Mouse (Mus musculus) heart, postnatal 14 days (tissue): Measurements from ENCODE around the gene Kctd13. TPM values are rescaled to one million over a fixed set of nuclear protein-coding genes. Genes with fewer than 3 reads are reported as not detected.
"Not testable (repeated sequence)": the region's sequence is repeated elsewhere in the genome, so short reads cannot be mapped to it uniquely, and the experiment has no call there.

Source experiments
- DNase-seq, 2 experiments: peaks; one replicate each; pipeline ENCODE4 v3.0.0; 2021 to 2022
- intact Hi-C: fragments of 180-260 bp; cut with DNase I; formaldehyde crosslinking; loops from one replicate; pipeline ENCODE4 v1.15.1; 2025
- long read RNA-seq, 2 experiments: library from polyadenylated mRNA; stranded (forward); transcript quantifications; one replicate each; pipeline ENCODE4 v2.0.0; 2021
- total RNA-seq, 2 experiments: library from RNA; stranded (reverse); gene quantifications; 2 replicates each; pipeline ENCODE4 v1.2.3; 2021

Kctd13 gene
- total RNA-seq: 1 to 10 TPM; 6.9 to 7.6 TPM
- long read RNA-seq, experiment 1, transcript Kctd13-201 (6 exons, 1,676 nt): major isoform, 21 of 21 reads
- long read RNA-seq, experiment 1, partial matches to known transcripts: 0 of 21 reads
- long read RNA-seq, experiment 1, other reads (novel, unspliced or antisense): 0 of 21 reads
- long read RNA-seq, experiment 2, transcript Kctd13-201 (6 exons, 1,676 nt): major isoform, 13 of 16 reads
- long read RNA-seq, experiment 2, partial matches to known transcripts: 1 of 16 reads
- long read RNA-seq, experiment 2, other reads (novel, unspliced or antisense): 2 of 16 reads

DNA sequence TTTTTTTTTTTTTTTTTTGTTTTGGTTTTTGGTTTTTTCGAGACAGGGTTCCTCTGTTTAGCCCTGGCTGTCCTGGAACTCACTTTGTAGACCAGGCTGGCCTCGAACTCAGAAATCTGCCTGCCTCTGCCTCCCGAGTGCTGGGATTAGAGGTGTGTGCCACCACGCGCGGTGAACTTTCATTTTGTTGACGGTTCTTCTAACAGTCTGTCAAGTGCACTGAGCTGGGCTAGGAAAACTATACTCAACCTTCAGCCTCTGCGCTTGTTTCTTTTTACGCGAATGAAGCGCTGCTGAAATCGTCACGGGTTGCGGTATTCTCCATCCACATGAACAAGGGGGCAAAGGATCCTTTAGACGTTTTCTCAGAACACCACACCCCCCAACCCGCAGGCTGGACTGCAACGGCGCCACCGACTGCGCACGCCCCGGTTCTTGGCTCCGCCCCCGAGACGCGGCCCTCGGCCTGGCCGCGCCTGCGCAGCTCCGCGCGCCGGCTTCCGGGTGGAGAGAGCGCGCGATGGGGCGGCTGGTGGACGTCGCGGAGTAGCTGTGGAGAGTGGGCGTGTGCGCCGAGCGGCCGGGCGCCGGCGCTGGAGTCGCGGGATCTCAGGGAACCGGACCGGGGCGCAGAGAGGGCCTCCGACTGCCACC lies at the start of gene Kctd13:
Kctd13 (plus strand) TSS at position 496 of the 654 bp plus-strand sequence.
- intact Hi-C loops: loop anchor here (10.0 kb wide), 1 partner anchor 256 kb away; no protein-coding TSS in a partner anchor
- DNase-seq: peak; percentile 97

DNA sequence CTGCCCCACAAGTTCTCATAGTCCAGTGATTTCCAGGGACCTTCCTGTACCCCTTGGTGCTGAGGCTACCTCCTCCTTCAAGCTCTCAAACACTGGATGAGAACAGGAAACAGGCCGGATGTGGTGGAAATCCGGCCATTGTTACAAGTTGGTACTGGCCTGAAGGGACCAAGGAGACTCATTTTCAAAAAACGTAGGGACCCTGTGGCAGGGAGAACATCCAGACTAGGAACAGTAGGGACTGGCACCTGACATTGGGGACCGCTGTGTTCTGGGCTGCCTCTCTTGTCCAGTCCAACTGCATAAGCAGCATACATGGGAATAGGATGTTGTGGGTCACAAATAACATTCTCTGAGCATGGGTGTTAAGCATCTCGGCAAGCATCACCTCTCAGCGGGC lies 47.6 kb upstream of the Kctd13 start:
- intact Hi-C loops: loop anchor here (2.0 kb wide), 1 partner anchor 16 kb away; no protein-coding TSS in a partner anchor
- DNase-seq: peak in 1 of 2 experiments; percentile 38

DNA sequence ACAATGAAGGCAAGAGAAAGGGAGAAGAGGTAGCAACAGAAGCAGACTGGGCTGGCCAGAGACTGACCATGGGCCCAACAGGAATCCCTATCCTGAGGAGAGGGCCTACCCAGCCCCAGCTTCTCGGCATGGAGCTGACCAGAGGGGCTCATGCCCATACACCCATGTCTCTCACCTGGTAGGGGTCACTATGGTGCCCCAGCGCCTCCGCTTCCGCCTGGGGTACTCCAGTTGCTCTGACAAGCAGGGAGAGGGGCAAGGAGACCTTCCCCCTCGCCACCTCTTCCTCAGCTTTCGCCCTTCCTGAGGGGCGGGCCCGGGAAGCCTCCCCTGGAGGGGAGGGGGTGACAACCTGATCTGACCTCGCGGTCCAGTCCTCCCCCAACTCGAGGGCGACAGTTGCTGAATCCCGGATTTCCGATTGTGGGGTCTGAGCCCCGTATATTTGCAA lies 44.9 kb upstream of the Kctd13 start:
- intact Hi-C loops: no loop called here
- DNase-seq: peak in 1 of 2 experiments; percentile 39

DNA sequence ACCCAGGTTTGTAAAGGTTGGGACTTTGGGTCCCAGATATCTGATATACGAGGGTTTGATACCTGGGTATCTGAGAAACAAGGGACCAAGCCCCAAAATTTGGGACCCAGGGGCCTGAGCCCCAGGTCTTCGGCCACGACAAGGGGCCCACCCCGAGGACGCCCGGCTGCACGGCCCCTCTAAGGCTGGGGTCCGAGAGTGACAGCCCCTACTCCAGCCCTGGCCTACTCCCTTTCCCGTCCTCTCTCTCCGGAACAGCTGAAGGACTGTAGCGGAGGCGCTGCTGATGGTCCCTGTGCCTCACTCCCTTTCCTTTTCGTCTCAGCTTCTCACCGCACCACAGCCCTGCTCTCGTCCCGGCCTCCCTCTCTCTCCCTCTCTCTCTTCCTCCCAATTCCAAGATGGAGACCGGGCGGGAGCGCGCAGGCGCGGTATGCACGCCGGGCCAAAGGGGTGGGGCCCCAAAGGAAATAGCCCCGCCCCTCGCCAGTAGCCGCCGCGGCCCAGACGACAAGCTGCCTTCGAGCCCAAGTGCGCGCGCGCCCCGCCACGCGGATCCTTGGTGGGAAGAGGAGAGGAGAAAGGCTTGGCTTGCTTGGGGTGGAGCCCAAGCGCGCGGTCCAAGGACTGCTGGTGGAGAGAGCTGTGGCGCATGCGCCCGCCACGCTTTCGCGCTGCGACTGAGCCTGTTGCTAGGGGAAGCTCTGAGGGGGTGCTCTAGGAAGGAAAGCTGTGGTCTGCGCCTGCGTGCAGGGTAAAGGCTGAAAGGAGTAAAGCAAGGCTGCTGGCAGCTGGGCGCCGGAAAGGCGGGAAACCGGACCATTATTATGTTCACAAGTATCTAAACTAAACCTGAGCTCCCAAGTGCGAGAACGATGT lies 44.2 kb upstream of the Kctd13 start, which contains the start of gene Taok2:
Taok2 (minus strand) TSS at position 418 of the 879 bp plus-strand sequence.
- peak; percentile 98 to 99 for DNase-seq
- intact Hi-C loops: no loop called here

DNA sequence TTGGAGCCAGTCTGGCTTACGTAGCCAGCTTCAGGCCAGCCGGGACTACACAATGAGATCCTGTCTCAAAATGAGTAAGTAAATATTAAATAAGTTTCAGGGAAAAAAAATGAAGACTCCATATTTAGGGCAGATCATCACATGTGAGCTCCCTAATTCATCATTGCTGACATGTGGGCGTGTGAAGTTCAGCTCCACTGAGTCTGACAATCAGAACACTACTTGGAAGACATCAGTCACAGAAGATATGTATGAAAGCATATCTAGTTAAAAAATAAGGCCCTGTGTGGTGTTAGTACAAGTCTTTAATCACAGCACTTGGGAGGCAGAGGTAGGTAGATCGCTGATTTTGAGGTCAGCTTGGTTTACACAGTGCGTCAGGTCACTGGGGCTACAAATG lies 41.4 kb upstream of the Kctd13 start:
- DNase-seq: no peak
- intact Hi-C loops: no loop called here

DNA sequence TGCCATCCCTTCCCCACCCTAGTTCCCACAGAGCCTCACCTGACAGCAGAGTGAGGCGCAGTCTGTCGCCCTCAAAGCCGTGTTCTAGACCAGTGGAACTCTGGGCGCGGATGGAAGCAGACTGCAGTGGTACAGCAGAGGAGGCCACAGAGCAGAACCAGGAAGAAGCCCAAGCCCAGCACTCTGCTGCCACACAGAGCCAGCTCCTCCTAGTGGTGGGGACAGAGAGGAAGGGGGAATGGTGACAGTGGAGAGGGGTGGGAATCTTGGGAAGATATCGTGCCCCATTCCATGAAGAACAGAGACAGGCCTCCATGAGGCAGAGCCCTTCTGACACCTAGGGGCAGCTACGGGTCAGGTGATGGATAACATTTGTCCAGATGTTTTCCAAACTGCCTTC lies 39.8 kb upstream of the Kctd13 start:
- intact Hi-C loops: no loop called here
- DNase-seq: no peak

DNA sequence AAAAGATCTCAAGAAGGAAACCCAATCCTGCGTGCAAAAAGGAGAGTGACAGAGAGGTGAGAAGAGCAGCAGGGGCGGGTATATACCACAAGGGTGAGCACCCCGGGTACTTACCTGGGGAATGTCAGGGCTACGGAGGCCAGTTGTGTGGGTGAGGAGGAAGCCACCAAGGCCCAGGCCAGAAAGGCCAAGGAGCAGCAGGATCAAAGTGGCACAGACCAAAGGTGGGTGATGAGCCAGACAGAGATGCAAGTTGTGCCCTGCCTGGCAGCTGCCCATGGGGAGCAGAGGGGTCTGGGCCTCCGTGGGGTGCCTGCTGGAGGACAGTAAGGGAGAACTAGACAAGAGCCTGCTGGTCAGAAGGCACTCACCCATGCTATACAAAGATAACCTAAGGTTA lies 31.8 kb upstream of the Kctd13 start:
- intact Hi-C loops: loop anchor here (5.0 kb wide), 2 partner anchors 35 kb away; partner anchors contain the start of genes Hirip3 and Ino80e
- no peak for DNase-seq

DNA sequence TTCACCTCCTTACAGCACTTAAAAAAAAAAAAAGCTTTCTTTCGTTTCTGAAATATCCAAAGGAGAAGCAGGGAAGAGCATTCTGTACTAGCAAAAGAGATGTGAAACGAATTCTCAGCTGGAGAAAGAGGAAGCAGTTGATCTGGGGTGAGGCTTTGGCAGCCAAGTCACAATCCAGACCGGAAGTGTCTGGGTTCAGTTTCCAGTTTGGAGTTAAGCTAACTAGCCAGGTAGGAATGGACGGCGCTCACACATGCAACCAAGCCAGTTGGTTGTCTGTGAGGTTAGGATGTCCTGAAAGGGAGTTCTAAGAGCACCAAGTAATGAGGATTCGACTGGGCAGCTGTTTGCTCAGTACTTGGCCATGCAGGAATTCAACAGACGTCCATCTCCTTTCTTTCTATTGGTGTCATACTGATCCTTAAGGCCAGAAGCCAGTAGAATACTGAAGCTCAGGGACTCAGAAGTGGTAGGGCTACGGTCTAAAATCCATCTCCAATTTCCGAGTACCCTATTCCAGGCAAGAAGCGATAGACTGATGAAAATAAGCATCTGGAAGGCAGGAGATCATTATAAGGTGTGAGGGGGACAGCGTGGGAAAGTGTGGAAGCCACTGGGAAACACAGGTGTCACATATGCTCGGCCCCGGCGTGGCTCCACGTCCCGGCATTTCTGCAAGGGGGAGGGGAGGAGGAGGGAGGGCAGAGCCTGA lies 31.1 kb upstream of the Kctd13 start:
- intact Hi-C loops: loop anchor here (5.0 kb wide), 2 partner anchors 35 kb away; partner anchors contain the start of genes Hirip3 and Ino80e
- DNase-seq: peak; percentile 31 to 34

DNA sequence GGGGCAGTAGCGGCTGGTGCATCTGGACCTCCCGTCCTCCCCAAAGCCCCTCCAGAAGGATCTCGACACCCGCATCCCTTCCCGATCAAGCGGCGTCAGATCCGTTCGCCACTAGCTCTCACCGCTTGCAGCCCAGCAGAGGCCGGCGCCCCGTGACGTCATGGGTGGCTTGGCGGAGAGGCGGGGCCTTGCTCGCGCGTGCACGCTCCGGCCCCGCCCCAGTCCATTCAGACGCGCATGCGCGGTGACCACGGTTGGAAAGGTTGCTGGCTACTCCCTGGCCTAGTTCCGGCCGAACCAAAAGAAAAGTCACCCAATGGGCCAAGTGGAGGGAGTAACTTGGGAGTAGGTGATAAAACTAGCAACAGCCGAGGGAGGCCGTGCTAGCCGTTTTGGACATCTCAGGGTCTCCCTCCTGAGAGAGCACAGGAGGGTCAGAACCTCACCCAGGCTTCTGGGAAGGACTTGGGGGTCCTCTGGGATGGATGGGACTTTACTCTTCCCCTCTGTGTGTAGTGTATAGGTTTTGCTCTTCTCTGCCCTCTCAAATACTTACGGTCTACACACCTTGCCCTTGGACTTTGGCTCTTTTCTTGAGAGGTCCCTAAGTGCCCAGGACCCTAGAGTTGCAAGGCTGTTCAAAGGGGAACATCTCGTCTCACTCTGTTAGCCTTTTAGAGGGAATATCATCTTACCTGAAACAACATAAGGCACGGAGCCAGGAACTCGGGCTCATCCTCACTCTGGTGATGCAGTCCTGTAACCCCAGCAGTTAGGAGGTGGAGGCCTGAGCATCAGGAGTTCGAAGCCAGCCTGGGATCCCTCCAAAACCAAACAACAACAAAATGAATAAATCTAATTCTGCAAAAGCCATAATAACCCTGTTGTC lies 30.3 kb upstream of the Kctd13 start:
- intact Hi-C loops: loop anchor here (5.0 kb wide), 2 partner anchors 34 to 36 kb away; partner anchors contain the start of genes Hirip3 and Ino80e

DNA sequence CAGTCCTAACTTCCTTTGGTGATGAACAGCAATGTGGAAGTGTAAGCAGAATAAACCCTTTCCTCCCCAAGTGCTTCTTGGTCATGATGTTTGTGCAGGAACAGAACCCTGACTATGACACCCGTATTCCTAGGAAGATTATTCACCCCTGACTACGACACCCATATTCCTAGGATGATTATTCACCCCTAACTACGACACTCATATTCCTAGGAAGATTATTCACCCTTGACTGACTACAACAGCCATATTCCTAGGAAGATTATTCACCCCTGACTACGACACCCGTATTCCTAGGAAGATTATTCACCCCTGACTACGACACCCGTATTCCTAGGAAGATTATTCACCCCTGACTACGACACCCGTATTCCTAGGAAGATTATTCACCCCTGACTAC lies 28.9 kb upstream of the Kctd13 start:
- not testable (repeated sequence) for DNase-seq
- intact Hi-C loops: loop anchor here (5.0 kb wide), 2 partner anchors 33 to 37 kb away; partner anchors contain the start of genes Hirip3 and Ino80e

More for the DNA sequence above, 30.3 kb upstream of the Kctd13 start:
- peak; percentile 99 to 100 for DNase-seq

DNA sequence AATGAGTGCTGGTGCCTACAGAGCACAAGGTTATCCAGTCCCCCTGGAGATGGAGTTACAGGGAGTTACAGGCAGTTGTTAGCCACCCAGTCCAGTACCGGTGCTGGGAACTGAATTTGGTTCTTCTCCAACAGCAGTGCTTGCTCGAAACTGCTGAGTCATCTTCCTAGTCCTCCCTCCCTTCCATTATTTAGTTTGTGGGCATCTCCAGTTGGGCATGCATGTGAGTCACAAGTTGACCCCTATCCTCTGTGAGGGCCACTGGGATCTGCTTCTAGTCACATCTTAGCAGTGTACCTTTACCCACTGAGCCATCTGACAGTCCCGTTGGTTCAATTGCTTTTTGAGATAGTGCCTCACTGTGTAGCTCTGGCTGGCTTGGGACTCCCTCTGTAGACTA lies 23.1 kb upstream of the Kctd13 start:
- DNase-seq: no peak
- intact Hi-C loops: no loop called here

DNA sequence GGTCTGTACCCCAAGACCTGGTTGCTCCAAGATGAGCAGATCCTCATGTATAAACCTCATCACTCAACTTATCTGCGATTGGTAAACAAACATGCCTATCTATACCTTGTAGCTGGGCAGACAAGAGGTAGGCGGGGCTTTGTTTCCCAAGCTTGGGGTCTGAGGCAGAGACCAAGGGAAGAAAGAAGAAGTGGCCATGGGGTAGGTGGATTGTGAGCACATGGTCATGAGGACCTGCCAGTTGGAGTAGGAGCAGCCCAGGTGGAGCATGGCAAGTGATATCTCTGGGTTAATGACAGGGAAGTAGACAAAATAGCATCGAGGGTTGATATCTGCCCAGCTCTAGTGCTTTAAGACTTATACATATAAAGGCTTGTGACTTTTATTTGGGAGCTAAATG lies 13.8 kb upstream of the Kctd13 start:
- no peak for DNase-seq
- intact Hi-C loops: no loop called here

DNA sequence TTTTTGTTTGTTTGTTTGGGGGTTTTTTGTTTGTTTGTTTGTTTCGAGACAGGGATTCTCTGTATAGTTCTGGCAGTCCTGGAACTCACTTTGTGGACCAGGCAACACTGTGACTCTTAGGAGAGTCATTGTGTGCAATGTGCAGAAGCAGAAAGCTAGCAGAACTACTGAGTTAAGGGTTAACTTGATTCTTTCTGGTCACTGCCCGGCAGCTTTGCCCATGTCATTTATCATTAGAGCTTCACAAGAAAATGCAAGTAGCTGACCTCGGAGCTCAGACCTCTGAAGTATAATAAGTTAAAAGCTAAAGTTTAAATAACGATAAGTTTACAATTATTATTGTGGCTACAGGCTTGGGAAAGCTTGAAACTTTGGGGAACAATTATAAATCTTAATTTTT lies 10.3 kb upstream of the Kctd13 start:
- intact Hi-C loops, DNase-seq: not testable (repeated sequence)

DNA sequence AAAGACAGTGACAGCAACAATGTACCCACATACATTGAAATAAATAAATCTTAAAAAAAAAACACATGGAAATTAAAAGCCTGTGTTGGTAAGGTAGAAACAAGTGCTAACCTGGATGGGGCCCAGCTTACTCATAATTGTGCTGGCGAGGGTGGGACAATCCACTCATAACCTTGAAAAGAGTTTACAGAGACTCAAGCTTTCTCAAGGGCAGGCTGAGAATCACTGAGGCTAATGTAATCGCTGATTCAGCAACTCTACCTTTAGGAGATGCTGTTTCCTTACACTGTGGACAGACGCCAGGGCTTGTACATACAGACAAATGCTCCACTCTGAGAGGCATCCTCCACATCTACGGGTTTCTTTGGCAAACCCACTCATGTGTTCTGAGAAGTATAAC lies 8.7 kb upstream of the Kctd13 start:
- DNase-seq: no peak
- intact Hi-C loops: loop anchor here (10.0 kb wide), 1 partner anchor 265 kb away; no protein-coding TSS in a partner anchor

DNA sequence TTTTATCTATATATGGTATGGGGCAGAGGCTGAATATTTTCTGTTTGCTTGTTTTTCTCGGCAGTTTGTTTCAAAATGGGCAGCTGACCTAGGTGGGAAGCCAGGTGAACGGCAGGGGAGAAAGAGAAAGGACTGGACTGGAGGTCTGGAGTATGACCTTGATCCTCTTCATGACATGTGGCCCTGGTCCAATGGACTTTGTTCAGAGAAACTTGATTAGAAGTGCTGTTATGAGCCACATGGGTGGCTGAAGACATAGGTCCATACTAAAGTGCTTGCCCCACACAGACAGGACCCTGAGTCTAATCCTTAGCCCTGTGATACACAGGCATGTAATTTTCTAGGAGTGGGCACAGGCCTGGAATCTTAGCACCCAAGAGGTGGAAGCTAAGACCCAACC lies 7.1 kb upstream of the Kctd13 start:
- intact Hi-C loops: loop anchor here (10.0 kb wide), 1 partner anchor 263 kb away; no protein-coding TSS in a partner anchor

DNA sequence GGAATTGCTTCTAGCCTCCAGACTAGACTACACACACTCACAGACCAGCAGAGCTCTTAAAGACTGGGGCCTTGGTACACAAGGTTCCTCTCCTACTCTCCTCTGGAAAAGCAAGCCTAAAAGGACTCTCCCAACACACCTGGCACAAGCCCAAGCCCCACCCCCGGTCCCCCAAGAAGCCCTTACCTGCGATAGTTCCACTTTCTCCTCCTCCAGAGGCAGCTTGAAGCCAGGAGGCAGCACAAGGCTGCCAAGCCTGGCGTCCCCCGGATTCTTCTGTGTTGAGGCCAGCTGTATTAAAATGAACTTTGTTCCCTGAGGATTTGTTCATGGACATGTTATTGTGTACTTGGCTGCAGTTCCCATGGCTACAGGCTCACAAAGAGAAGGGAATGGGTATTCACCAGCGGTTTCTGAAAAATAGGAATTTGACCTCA lies 6.0 kb upstream of the Kctd13 start, which contains the start of gene Tmem219:
Tmem219 (minus strand) TSS at position 294 of the 437 bp plus-strand sequence.
- intact Hi-C loops: loop anchor here (10.0 kb wide), 1 partner anchor 262 kb away; no protein-coding TSS in a partner anchor
- peak; percentile 60 to 66 for DNase-seq

More for the DNA sequence above, 7.1 kb upstream of the Kctd13 start:
- DNase-seq: no peak

DNA sequence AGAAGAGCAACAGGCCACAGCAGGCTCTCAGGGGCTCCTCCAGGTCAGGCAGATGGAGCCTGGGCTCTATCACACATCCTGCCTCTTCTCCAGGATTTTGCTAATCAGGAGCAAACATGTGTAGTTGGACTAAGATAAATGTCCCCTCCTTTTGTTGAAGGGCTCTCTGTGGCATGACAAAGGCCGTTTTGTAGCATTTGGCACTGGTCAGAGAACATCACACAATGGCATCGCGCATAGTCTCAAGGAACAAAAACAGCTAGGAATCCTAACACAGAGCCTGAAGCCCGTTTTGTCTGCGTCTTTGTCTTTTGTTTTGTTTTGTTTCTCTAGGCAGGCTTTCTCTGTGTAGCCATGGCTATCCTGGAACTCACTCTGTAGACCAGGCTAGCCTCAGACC lies 4.7 kb upstream of the Kctd13 start:
- intact Hi-C loops: loop anchor here (10.0 kb wide), 1 partner anchor 261 kb away; no protein-coding TSS in a partner anchor
- no peak for DNase-seq

DNA sequence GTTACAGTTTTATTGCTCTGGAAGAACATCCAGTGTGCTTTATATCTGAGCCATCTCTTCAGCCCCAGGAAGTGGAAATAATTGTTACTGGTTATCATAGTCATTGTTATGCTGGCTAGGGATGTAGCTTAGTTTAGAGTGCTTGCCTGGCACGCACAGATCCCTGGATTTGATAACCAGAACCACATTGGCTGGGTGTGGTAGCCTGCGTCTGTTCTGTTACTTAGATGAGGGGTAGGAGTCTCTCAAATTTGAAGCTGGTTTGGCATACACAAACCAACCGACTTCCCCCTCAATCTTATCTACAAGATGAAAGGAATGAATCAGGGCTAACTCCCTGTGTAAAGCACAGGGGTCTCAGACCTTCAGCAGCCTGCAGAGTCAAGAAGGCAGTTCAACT lies 2.4 kb upstream of the Kctd13 start:
- DNase-seq: no peak
- intact Hi-C loops: loop anchor here (10.0 kb wide), 1 partner anchor 259 kb away; no protein-coding TSS in a partner anchor
